Mouse (Mus musculus) brain, embryonic 14.5 days (tissue): ENCODE results near the gene Rlbp1.

Source experiments
- CTCF ChIP-seq: fragments of 200-500 bp; IDR thresholded peaks from 2 replicates; pipeline ENCODE4 v1.5.1; 2012; ENCODE audit warnings: inconsistent platforms, mild to moderate bottlenecking, moderate library complexity, borderline replicate concordance; ENCODE audit not compliant: insufficient read depth, insufficient read length; ENCODE audit errors: extremely low read depth
- POLR2A ChIP-seq: fragments of 200-500 bp; IDR thresholded peaks from 2 replicates; pipeline ENCODE4 v1.6.1; 2012; ENCODE audit warnings: mild to moderate bottlenecking, inconsistent platforms, borderline replicate concordance; ENCODE audit not compliant: poor library complexity, insufficient read depth, insufficient read length, severe bottlenecking; ENCODE audit errors: extremely low read depth

DNA sequence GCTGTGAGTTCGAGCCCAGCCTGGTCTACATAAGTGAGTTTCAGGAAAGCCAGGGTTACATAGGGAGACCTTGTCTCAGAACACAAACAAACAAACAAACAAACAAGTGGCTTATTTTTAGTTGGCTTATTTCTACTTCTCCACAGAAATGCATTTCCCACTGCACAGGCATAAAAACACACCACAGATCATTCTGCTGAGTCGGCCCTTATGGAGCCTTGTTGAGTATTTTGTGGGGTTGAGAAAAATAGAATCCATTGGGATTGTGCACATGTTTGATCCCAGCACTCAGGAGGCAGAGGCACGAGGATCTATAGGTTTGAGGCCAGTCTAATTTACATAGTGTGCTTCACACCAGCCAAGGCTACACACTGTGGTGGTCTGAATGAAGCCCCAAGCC lies 13.4 kb upstream of the Rlbp1 start:
- TF ChIP-seq CTCF (no peak), POLR2A (no peak)
